Mouse (Mus musculus): Measurements from ENCODE around the gene Tmem132b.
"Not testable (repeated sequence)": the region's sequence is repeated elsewhere in the genome, so short reads cannot be mapped to it uniquely, and the experiment has no call there.

Gene Tmem132b

GRCm38 (mm10) chr5:125531634-125532033 is at the start of gene Tmem132b:
Gene Tmem132b (plus strand): TSS chr5:125531774.
- in situ Hi-C loops (cut with MboI, MseI): no loop called here

- in situ Hi-C loops (cut with MboI, MseI): no loop called here
Observed at GRCm38 (mm10) chr5:125482474-125482873, 49.1 kb upstream of the Tmem132b start.

- in situ Hi-C loops (cut with MboI, MseI): no loop called here
Observed at GRCm38 (mm10) chr5:125483712-125484611, 47.6 kb upstream of the Tmem132b start.

- in situ Hi-C loops (cut with MboI, MseI): no loop called here
Observed at GRCm38 (mm10) chr5:125485031-125485778, 46.4 kb upstream of the Tmem132b start.

GRCm38 (mm10) chr5:125486088-125486487 is 45.5 kb upstream of the Tmem132b start:
- in situ Hi-C loops (cut with MboI, MseI): no loop called here

GRCm38 (mm10) chr5:125487375-125488115 is 44.0 kb upstream of the Tmem132b start:
- in situ Hi-C loops (cut with MboI, MseI): no loop called here

- in situ Hi-C loops (cut with MboI, MseI): no loop called here
Observed at GRCm38 (mm10) chr5:125488116-125488455, 43.5 kb upstream of the Tmem132b start.

GRCm38 (mm10) chr5:125488953-125489352 is 42.6 kb upstream of the Tmem132b start:
- in situ Hi-C loops (cut with MboI, MseI): not testable (repeated sequence)

- in situ Hi-C loops (cut with MboI, MseI): no loop called here
Observed at GRCm38 (mm10) chr5:125491107-125491506, 40.5 kb upstream of the Tmem132b start.

- in situ Hi-C loops (cut with MboI, MseI): no loop called here
Observed at GRCm38 (mm10) chr5:125492379-125493092, 39.0 kb upstream of the Tmem132b start.

- in situ Hi-C loops (cut with MboI, MseI): no loop called here
Observed at GRCm38 (mm10) chr5:125493093-125493423, 38.5 kb upstream of the Tmem132b start.

- in situ Hi-C loops (cut with MboI, MseI): no loop called here
Observed at GRCm38 (mm10) chr5:125495655-125496054, 35.9 kb upstream of the Tmem132b start.

- in situ Hi-C loops (cut with MboI, MseI): no loop called here
Observed at GRCm38 (mm10) chr5:125497821-125498600, 33.6 kb upstream of the Tmem132b start.

GRCm38 (mm10) chr5:125501505-125501904 is 30.1 kb upstream of the Tmem132b start:
- in situ Hi-C loops (cut with MboI, MseI): no loop called here

GRCm38 (mm10) chr5:125502186-125502585 is 29.4 kb upstream of the Tmem132b start:
- in situ Hi-C loops (cut with MboI, MseI): no loop called here

- in situ Hi-C loops (cut with MboI, MseI): no loop called here
Observed at GRCm38 (mm10) chr5:125503628-125504027, 27.9 kb upstream of the Tmem132b start.

GRCm38 (mm10) chr5:125504692-125505091 is 26.9 kb upstream of the Tmem132b start:
- in situ Hi-C loops (cut with MboI, MseI): no loop called here

GRCm38 (mm10) chr5:125505968-125506367 is 25.6 kb upstream of the Tmem132b start:
- in situ Hi-C loops (cut with MboI, MseI): no loop called here

GRCm38 (mm10) chr5:125507582-125507981 is 24.0 kb upstream of the Tmem132b start:
- in situ Hi-C loops (cut with MboI, MseI): no loop called here

- in situ Hi-C loops (cut with MboI, MseI): no loop called here
Observed at GRCm38 (mm10) chr5:125508006-125508405, 23.6 kb upstream of the Tmem132b start.

GRCm38 (mm10) chr5:125509541-125509940 is 22.0 kb upstream of the Tmem132b start:
- in situ Hi-C loops (cut with MboI, MseI): no loop called here
